Mouse (Mus musculus) lung, postnatal 0 days (tissue): ENCODE data around the gene Gm6526. TPM values are rescaled to one million over a fixed set of nuclear protein-coding genes. Genes with fewer than 3 reads are reported as not detected.
A peak's percentile ranks its signal among the peaks of the same experiment; 100 is the strongest.
"Not testable (repeated sequence)": the region's sequence is repeated elsewhere in the genome, so short reads cannot be mapped to it uniquely, and the experiment has no call there.

Source experiments
- ATAC-seq: fragments of 200-750 bp; cut with Nextera tagmentation; 2 replicates; pipeline ENCODE4 v1.8.0; 2017; ENCODE audit warnings: moderate library complexity
- DNase-seq: peaks from one replicate; pipeline ENCODE4 v3.0.0-alpha.2; 2016; ENCODE audit warnings: low spot score
- H3K27ac ChIP-seq: fragments of 300-500 bp; sonication (generic); 2 replicates; pipeline ENCODE4 v1.5.1; 2014; ENCODE audit warnings: antibody characterized with exemption, mild to moderate bottlenecking, low read length, mixed read lengths
- H3K27me3 ChIP-seq: fragments of 300-500 bp; sonication (generic); replicated peaks from 2 replicates; pipeline ENCODE4 v1.6.1; 2014; ENCODE audit warnings: low read length, mixed read lengths; ENCODE audit not compliant: insufficient read depth
- H3K36me3 ChIP-seq: fragments of 300-500 bp; sonication (generic); 2 replicates; pipeline ENCODE4 v1.6.1; 2014; ENCODE audit warnings: low read length, mixed read lengths; ENCODE audit not compliant: insufficient read depth
- H3K4me1 ChIP-seq: fragments of 300-500 bp; sonication (generic); 2 replicates; pipeline ENCODE4 v1.6.1; 2014; ENCODE audit warnings: antibody characterized with exemption, low read depth, low read length, mixed read lengths; ENCODE audit not compliant: insufficient read depth
- H3K4me2 ChIP-seq: fragments of 300-500 bp; sonication (generic); replicated peaks from 2 replicates; pipeline ENCODE4 v1.6.1; 2014; ENCODE audit warnings: low read depth, mild to moderate bottlenecking, low read length, moderate library complexity, mixed read lengths
- H3K4me3 ChIP-seq: fragments of 300-500 bp; sonication (generic); 2 replicates; pipeline ENCODE4 v1.5.1; 2014; ENCODE audit warnings: low read depth, low read length
- H3K9ac ChIP-seq: fragments of 300-500 bp; sonication (generic); replicated peaks from 2 replicates; pipeline ENCODE4 v1.6.1; 2014; ENCODE audit warnings: low read depth, mild to moderate bottlenecking
- H3K9me3 ChIP-seq: fragments of 300-500 bp; sonication (generic); 2 replicates; pipeline ENCODE4 v1.6.1; 2016; ENCODE audit warnings: low read length, mixed read lengths
- CTCF ChIP-seq: IDR thresholded peaks from 2 replicates; pipeline ENCODE4 v1.5.1; 2016; ENCODE audit warnings: antibody characterized with exemption, mild to moderate bottlenecking
- EP300 ChIP-seq: IDR thresholded peaks from 2 replicates; pipeline ENCODE4 v1.6.1; 2016; ENCODE audit warnings: antibody characterized with exemption, mild to moderate bottlenecking, control low read depth
- WGBS: fragments of 180-500 bp; shearing (Covaris S2); extraction: QIAGEN DNeasy Blood & Tissue Kit; methylation state at CpG from one replicate; pipeline ENCODE4 v1.1.7; 2014; 5-methylcytosine and 5-hydroxymethylcytosine counted together
- polyA plus RNA-seq: library from polyadenylated mRNA; unstranded; fragments of >200 nt; fragmentation: Nextera tagmentation; extraction: Ambion mirVana; gene quantifications from 2 replicates; pipeline ENCODE4 v1.2.1, GENCODE M21; 2015

Gm6526 gene
- not detected in 2 replicates for polyA plus RNA-seq

DNA sequence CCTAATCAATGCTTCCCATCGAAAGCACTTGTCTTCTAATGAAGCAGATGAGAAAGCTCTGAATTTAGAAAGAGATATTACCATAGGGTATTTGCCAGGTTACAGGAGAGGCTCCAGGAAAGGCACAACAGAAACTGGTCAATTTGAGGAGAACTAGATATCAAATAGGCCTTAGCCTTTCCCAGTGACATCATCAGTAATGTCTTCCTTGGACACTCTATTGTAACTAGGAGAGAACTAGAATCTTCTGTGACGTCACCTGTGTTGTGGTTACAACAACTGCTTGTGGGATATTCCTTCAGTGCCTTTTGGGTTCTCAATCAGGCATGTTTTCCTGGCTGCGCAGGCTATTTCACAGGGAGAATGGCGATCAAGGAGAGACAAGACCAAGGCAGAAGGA, at the start of gene Gm6526:
Gm6526 (plus strand) TSS at position 301 of the 400 bp plus-strand sequence.
- not testable (repeated sequence) for H3K4me3 ChIP-seq, H3K9ac ChIP-seq, H3K4me1 ChIP-seq, ATAC-seq, DNase-seq, H3K4me2 ChIP-seq, H3K27me3 ChIP-seq, H3K9me3 ChIP-seq, H3K27ac ChIP-seq, H3K36me3 ChIP-seq
- WGBS = 68% methylated on average over 4 of the region's 4 CpGs

DNA sequence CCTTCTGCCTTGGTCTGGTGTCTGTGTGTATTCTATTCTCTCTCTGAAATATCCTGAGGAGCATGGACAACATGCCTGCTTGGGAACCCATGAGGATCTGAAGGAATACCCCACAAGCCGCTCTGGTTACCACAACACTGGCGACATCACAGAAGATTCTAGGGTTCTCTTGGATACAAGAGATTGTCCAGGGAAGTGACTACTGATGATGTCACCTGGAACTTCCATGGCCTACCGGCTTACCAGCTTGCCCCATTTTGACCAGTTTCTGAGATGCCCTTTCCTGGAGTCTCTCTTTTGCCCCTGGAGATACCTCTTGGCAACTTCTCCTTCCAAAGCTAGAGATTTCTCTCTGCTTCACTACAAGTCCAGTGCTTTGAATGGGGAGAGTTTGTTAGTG, 20.3 kb upstream of the Gm6526 start, which contains the start of gene Gm16506:
Gm16506 (minus strand) TSS at position 101 of the 400 bp plus-strand sequence.
- 95% methylated on average over 2 of the region's 3 CpGs for WGBS
- not testable (repeated sequence) for H3K27ac ChIP-seq, H3K27me3 ChIP-seq, H3K36me3 ChIP-seq, H3K9me3 ChIP-seq, DNase-seq, H3K4me1 ChIP-seq, H3K4me2 ChIP-seq, ATAC-seq, H3K9ac ChIP-seq, H3K4me3 ChIP-seq

DNA sequence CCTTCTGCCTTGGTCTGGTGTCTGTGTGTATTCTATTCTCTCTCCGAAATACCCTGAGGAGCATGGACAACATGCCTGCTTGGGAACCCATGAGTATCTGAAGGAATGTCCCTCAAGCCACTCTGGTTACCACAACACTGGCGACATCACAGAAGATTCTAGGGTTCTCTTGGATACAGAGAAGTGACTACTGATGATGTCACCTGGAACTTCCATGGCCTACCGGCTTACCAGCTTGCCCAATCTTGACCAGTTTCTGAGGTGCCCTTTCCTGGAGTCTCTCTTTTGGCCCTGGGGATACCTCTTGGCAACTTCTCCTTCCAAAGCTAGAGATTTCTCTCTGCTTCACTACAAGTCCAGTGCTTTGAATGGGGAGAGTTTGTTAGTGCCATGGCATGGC, 37.0 kb downstream of the Gm6526 start, which contains the start of gene Gm8180:
Gm8180 (minus strand) TSS at position 101 of the 400 bp plus-strand sequence.
- not testable (repeated sequence) for H3K27ac ChIP-seq, H3K4me3 ChIP-seq, H3K36me3 ChIP-seq, H3K27me3 ChIP-seq, DNase-seq, H3K4me1 ChIP-seq, H3K9ac ChIP-seq, H3K9me3 ChIP-seq, H3K4me2 ChIP-seq, ATAC-seq
- 79% methylated on average over 3 of the region's 3 CpGs for WGBS

DNA sequence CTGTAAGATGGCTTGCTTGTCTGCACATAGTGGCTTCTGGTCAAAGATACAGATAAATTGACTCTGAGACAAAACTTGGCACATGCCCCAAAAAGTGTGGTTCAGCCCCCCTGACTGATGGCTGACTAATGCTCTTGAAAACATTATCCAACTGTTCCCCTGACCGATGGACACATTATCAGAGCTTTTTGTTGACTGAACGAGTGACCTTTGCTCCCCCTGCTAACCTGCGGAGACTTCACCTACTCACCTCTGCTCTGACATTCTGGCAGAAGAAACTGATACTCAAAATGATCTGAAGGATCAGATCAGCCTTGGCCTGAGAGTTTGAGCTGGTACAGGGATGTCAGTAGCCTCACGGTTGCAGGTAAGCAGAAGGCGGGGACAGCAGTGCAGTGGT, 46.1 kb downstream of the Gm6526 start:
- WGBS = 26% methylated on average over 5 of the region's 5 CpGs

DNA sequence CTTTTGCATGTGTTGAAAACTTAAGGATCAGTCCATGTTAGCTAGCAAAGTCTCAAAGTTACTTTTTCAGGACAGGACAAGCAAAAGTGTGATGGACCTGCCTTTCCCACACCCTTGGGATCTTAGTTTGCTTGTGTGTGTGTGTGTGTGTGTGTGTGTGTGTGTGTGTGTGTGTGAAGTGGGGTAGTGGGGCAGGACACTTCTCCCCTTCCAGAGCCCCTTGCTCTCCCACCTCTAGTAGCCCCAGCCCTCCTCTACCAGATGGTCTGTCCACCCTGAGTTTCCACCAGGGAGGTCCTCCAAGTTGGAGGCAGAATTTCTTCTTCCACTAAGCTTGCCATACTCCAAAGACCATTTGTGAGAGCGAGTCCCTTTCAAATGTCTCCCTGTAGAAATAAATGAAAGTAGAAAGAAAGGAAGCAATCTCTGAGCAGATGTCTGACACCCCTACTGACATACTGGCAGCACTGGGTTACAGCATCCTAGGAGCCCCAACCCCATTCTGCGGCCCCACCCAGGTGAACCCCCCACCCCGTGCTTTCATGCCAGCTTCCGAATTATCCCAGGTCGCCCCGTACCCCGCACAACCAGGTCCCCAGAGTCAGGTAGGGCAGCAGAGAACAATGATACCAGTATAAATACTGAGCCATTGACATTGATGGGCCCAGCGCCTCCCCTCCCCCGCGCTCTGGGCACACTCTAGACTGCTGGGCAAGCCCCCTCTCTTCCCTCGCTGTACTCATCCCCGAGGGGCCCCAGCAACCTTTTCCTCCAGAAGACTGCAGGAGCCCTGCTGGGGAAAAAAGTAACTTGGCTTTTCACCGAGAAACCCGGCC, 48.6 kb downstream of the Gm6526 start:
- ATAC-seq = no peak
- Histone ChIP-seq H3K36me3 (no peaks in the 10 kb centered on the region), H3K4me1 (no peaks in the 10 kb centered on the region), H3K9ac (no peak overlapping the region), H3K4me2 (no peak overlapping the region), H3K9me3 (no peaks in the 10 kb centered on the region), H3K27me3 (no peaks in the 10 kb centered on the region), H3K27ac (no peak overlapping the region), H3K4me3 (no peak overlapping the region)
- 19% methylated on average over 14 of the region's 14 CpGs for WGBS
- no peak for TF ChIP-seq EP300
- TF ChIP-seq CTCF = no peak
- no peak for DNase-seq

More for the DNA sequence above, 46.1 kb downstream of the Gm6526 start:
- not testable (repeated sequence) for ATAC-seq, H3K27me3 ChIP-seq, H3K4me1 ChIP-seq, H3K36me3 ChIP-seq, DNase-seq, H3K4me2 ChIP-seq, H3K4me3 ChIP-seq, H3K27ac ChIP-seq, H3K9ac ChIP-seq, H3K9me3 ChIP-seq

DNA sequence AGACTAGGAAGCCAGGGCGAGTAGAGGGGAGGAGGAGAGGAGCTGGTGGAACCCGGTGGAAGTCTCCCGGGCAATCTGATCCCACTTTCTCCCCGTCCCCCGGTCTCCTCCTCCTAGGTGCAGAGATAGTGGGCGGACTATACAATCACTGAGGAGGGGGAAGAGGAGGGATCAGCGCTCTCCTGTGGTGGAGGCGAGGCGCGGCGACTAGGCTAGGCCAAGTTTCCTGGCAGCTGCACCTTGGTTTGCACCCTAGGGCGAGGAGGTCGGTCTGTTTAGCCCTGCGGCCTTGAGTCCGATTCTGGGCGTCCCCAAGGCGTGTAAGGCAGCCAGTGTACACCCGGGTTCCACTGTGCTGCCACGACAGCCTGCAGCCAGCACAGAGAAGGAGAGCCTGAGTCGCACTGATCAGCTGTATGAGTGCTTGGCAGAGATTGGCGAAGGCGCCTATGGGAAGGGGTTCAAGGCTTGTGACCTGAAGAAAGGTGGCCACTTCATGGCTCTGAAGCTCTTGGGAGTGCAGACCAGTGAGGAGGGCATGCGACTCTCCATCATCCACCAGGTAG, 49.3 kb downstream of the Gm6526 start:
- H3K27ac ChIP-seq, DNase-seq, H3K9ac ChIP-seq, H3K4me3 ChIP-seq, H3K4me1 ChIP-seq, ATAC-seq, H3K9me3 ChIP-seq, H3K36me3 ChIP-seq, H3K27me3 ChIP-seq: not testable (repeated sequence)
- 14% methylated on average over 23 of the region's 23 CpGs for WGBS
- H3K4me2 ChIP-seq = peak overlapping the region; percentile 14; the same call in 1 of the 2 replicates
